ENCODE assay signal across 11 mouse cellular contexts in the genomic region with DNA sequence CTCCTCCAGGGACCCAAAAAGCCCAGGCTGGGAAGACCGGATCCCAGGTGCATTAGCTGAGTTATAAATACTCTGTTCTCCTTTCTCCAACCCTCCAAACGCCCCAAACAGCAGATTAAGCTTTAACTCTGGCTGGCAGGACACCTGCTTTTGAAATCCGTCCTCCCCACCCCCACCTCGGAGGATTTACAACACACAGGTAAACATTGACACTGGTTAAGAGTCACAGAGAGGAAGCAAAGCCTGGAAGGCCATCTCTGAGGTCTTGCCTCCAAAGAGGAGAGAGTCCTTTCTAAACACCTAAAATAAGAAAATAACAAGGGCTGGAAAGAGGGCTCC. TPM values are rescaled to one million over a fixed set of nuclear protein-coding genes. Genes with fewer than 3 reads are reported as not detected.
A peak's percentile ranks its signal among the peaks of the same experiment; 100 is the strongest.
DNase-seq lines count a peak whose midpoint lies in the region; ATAC-seq and TF ChIP-seq lines count a peak whose summit lies in the region.
"Had no signal": no experiment of that assay in that cellular context is flagged by ENCODE, and none has a peak within 500 bp of the region (broad histone marks: within the 10 kb centered on the region; RNA-seq: fewer than 3 reads in every experiment).

No protein-coding gene starts in this region.

- H3K36me3 ChIP-seq in midbrain, embryonic 11.5 days (ENCODE audit: control insufficient read depth, insufficient read depth, low read length) = no peaks in the 10 kb centered on the region
- no peaks in the 10 kb centered on the region for H3K36me3 ChIP-seq in midbrain, embryonic 14.5 days (ENCODE audit: control insufficient read depth, insufficient read depth, low read length)
- no peaks in the 10 kb centered on the region for H3K36me3 ChIP-seq in lung, embryonic 15.5 days

- no peak for TF ChIP-seq POLR2A in cerebellum, adult 2 months (IDR thresholded peaks at IDR 0.05; ENCODE audit: borderline replicate concordance, insufficient read depth, low read length)

- no peak overlapping the region for H3K9ac ChIP-seq in midbrain, embryonic 11.5 days (ENCODE audit: low read length)
- H3K9ac ChIP-seq in midbrain, embryonic 14.5 days (replicated peaks; ENCODE audit: low read length) = no peak overlapping the region
- H3K9ac ChIP-seq in lung, embryonic 15.5 days = no peak overlapping the region
- H3K9ac ChIP-seq: forebrain, postnatal 0 days had no signal

- H3K4me3 ChIP-seq in midbrain, embryonic 11.5 days (ENCODE audit: low read depth, low read length) = no peak overlapping the region
- no peak overlapping the region for H3K4me3 ChIP-seq in midbrain, embryonic 14.5 days (replicated peaks; ENCODE audit: low read depth, low read length)
- no peak overlapping the region for H3K4me3 ChIP-seq in lung, embryonic 15.5 days
- no peak overlapping the region for H3K4me3 ChIP-seq in layer of hippocampus, adult 2 months
- H3K4me3 ChIP-seq in cerebellum, adult 2 months (replicated peaks; ENCODE audit: insufficient read depth, low read depth, low read length) = no peak overlapping the region

- DNase-seq in midbrain, embryonic 11.5 days (ENCODE audit: low spot score, missing footprints) = peak; percentile 81
- no peak for DNase-seq in midbrain, embryonic 14.5 days
- DNase-seq in kidney, postnatal 4 days = peak; percentile 55 to 74
- DNase-seq in layer of hippocampus, adult 2 months (ENCODE audit: low spot score in 2 of 2) = no peak
- no peak for DNase-seq in cerebellum, adult 2 months
- no peak for DNase-seq in frontal cortex, postnatal 10 days (ENCODE audit: low spot score in 2 of 2)
- no peak for DNase-seq in frontal cortex, adult 2 months (ENCODE audit: extremely low spot score in 1 of 2, low spot score in 1 of 2)
- DNase-seq: adrenal gland, adult 2 months; forebrain, postnatal 0 days; heart, adult 18-20 months had no signal

- no peak overlapping the region for H3K27ac ChIP-seq in midbrain, embryonic 11.5 days (ENCODE audit: low read depth, low read length)
- no peak overlapping the region for H3K27ac ChIP-seq in midbrain, embryonic 14.5 days (replicated peaks; ENCODE audit: low read depth, low read length)
- H3K27ac ChIP-seq in lung, embryonic 15.5 days = peak overlapping the region; percentile 79
- H3K27ac ChIP-seq in layer of hippocampus, adult 2 months = no peak overlapping the region
- no peak overlapping the region for H3K27ac ChIP-seq in cerebellum, adult 2 months (ENCODE audit: insufficient read depth, low read length)

- ATAC-seq in midbrain, embryonic 11.5 days (ENCODE audit: low FRiP score) = no peak
- ATAC-seq in midbrain, embryonic 14.5 days (ENCODE audit: low FRiP score, low TSS enrichment) = no peak
- ATAC-seq in lung, embryonic 15.5 days (ENCODE audit: borderline replicate concordance, extremely low read depth, low FRiP score, low TSS enrichment) = no peak
- ATAC-seq: forebrain, postnatal 0 days had no signal

- no peak overlapping the region for H3K4me2 ChIP-seq in midbrain, embryonic 11.5 days
- H3K4me2 ChIP-seq in midbrain, embryonic 14.5 days (ENCODE audit: low read length) = no peak overlapping the region
- H3K4me2 ChIP-seq in lung, embryonic 15.5 days = no peak overlapping the region

- no peak for TF ChIP-seq CTCF in layer of hippocampus, adult 2 months (conservative IDR thresholded peaks at IDR 0.05)
- TF ChIP-seq CTCF in cerebellum, adult 2 months (IDR thresholded peaks at IDR 0.05; ENCODE audit: borderline replicate concordance, insufficient read depth, low read depth, low read length) = no peak

- WGBS in midbrain, embryonic 11.5 days = 63% methylated on average over 4 of the region's 4 CpGs
- 58% methylated on average over 4 of the region's 4 CpGs for WGBS in midbrain, embryonic 14.5 days
- 46% methylated on average over 4 of the region's 4 CpGs for WGBS in lung, embryonic 15.5 days
- 78% methylated on average over 4 of the region's 4 CpGs for WGBS in cerebellum, adult 2 months

- no peaks in the 10 kb centered on the region for H3K27me3 ChIP-seq in midbrain, embryonic 11.5 days (ENCODE audit: control insufficient read depth, insufficient read depth, low read length)
- no peaks in the 10 kb centered on the region for H3K27me3 ChIP-seq in midbrain, embryonic 14.5 days (ENCODE audit: control insufficient read depth, insufficient read depth, low read length)
- H3K27me3 ChIP-seq in lung, embryonic 15.5 days = no peaks in the 10 kb centered on the region
- H3K27me3 ChIP-seq in cerebellum, adult 2 months (ENCODE audit: control insufficient read depth, insufficient read depth, low read length) = no peaks in the 10 kb centered on the region

- H3K4me1 ChIP-seq in midbrain, embryonic 11.5 days (ENCODE audit: control insufficient read depth, insufficient read depth, low read length) = peaks cover 10% of the 10 kb centered on the region; the same call in 1 of the 2 replicates
- H3K4me1 ChIP-seq in midbrain, embryonic 14.5 days (ENCODE audit: control insufficient read depth, insufficient read depth, low read length) = peaks cover 9% of the 10 kb centered on the region; the same call in 1 of the 2 replicates
- peaks cover 41% of the 10 kb centered on the region for H3K4me1 ChIP-seq in lung, embryonic 15.5 days
- 0 out of 2 replicates have a peak, but pooled peaks cover 5% of the 10 kb centered on the region for H3K4me1 ChIP-seq in cerebellum, adult 2 months (ENCODE audit: control insufficient read depth, insufficient read depth, low read length)

- no peaks in the 10 kb centered on the region for H3K9me3 ChIP-seq in midbrain, embryonic 11.5 days (ENCODE audit: control insufficient read depth, low read length)
- H3K9me3 ChIP-seq in midbrain, embryonic 14.5 days (ENCODE audit: control insufficient read depth, low read length) = no peaks in the 10 kb centered on the region
- no peaks in the 10 kb centered on the region for H3K9me3 ChIP-seq in lung, embryonic 15.5 days

RNA-seq across cellular contexts. Expression of gene Wwc1, which starts 28.6 kb away (rescaled TPM):
- 6.4 and 8.5 TPM in 2 replicates for polyA plus RNA-seq in midbrain, embryonic 11.5 days (2014; fragmentation: Nextera tagmentation; extraction: Ambion mirVana)
- 8.8 and 10.3 TPM in 2 replicates for polyA plus RNA-seq in midbrain, embryonic 14.5 days (2014; fragmentation: Nextera tagmentation; extraction: Ambion mirVana)
- polyA plus RNA-seq in lung, embryonic 15.5 days (2015; fragmentation: Nextera tagmentation; extraction: Ambion mirVana) = 16.2 and 16.7 TPM in 2 replicates
- 100 to 1,000 TPM in 1 of 2 experiments, 10 to 100 TPM in 1; 99.6 to 107 TPM for total RNA-seq in layer of hippocampus, adult 2 months (2021)
- polyA plus RNA-seq in cerebellum, adult 2 months (2012; rRNA removed) = 26.3 and 28.5 TPM in 2 replicates
- 66.6 and 79.1 TPM in 2 replicates for polyA plus RNA-seq in frontal cortex, adult 2 months (2012; rRNA removed)

Comparison
In these comparisons a context has a peak if more than half of its experiments do, and no peak if none do; other contexts are left out.
1. DNase-seq: peak in midbrain, embryonic 11.5 days (single experiment) and kidney, postnatal 4 days (2 of 2); none in midbrain, embryonic 14.5 days (single experiment), layer of hippocampus, adult 2 months (0 of 2), cerebellum, adult 2 months (0 of 2), frontal cortex, postnatal 10 days (0 of 2) and frontal cortex, adult 2 months (0 of 2).